Mouse (Mus musculus) common myeloid progenitor, adult 5-6 weeks (primary cell): ENCODE measurements around the gene Rdh9. TPM values are rescaled to one million over a fixed set of nuclear protein-coding genes. Genes with fewer than 3 reads are reported as not detected.

ENCODE experiments used
- ATAC-seq: replicated peaks from 2 replicates; pipeline ENCODE4 v1.8.0; 2016; ENCODE audit warnings: low read depth, mild to moderate bottlenecking, moderate TSS enrichment, inconsistent platforms; ENCODE audit not compliant: poor library complexity, severe bottlenecking
- total RNA-seq: library from RNA; stranded (forward); fragments of 200-1000, 187-1606 nt; gene quantifications from 2 replicates; pipeline ENCODE4 v1.2.3, GENCODE M21; 2017

Rdh9 gene
- total RNA-seq = not detected in 2 replicates

GRCm38 (mm10) chr10:127776011-127776410 is at the start of gene Rdh9:
TSS of gene Rdh9 (plus strand) at chr10:127776386.
- ATAC-seq = no peak

DNA sequence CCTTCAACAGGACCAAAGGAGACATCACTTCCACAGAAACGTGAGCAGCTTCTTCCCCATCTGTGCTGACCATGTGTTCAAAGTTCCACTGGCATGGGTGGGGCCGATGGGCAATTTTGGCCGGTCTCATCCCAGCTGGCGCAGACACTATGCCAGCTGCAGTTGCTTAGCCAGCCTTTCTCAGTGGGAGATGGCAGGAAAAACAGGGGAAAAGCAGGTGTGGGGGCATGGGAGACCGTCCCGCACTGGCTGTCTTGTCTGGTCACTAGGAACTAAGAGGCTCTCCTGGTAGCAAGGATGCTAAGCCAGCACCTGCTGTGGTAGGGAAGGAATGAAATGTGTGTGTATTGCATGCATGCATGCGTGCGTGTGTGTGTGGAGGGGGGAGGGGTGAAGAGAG is 47.7 kb upstream of the Rdh9 start:
- ATAC-seq = no peak

- ATAC-seq = peak; percentile 34
Observed at GRCm38 (mm10) chr10:127730285-127730932, 45.8 kb upstream of the Rdh9 start.

- ATAC-seq = no peak
Observed at GRCm38 (mm10) chr10:127730933-127731310, 45.3 kb upstream of the Rdh9 start.

DNA sequence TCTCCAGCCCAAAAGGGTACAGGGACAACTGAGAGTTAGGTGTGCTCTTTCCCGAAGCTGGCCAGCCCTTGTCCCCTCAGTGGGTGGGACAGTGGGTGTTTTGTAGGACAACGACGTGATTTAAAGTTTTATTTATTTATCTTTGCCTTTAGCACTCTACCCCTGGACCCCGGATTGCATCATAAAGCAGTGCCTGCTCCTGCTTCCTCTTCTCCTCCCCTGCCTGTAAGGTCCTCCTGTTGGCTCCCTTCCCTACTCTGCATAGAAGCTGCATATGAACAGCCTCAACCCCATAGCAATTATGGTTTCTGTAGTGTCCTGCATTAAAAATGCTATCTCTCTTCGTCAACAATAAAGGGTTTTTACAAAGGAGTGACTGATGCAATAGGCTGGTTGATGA is 44.8 kb upstream of the Rdh9 start:
- 0 out of 2 replicates have a peak, but pooled peaks have one; percentile 17 for ATAC-seq

DNA sequence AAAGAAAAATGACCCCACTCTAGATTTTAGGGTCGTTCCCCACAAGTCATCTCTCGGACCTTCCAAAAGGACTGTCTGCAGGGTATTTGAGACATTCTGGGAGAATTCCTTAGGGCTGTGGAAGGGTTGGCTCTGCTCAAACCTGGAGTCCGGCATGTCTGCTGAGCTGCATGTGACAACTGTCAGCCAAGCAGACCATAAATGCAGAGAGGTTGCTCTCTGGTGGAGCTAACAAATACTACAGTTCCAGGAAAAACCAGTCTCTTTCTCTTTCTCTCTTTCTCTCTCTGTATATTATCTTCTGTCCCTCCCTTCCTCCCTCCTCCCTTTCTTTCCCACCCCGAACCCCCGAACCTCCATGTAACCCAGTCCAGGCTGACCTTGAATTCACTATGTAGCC is 41.8 kb upstream of the Rdh9 start:
- ATAC-seq = no peak

DNA sequence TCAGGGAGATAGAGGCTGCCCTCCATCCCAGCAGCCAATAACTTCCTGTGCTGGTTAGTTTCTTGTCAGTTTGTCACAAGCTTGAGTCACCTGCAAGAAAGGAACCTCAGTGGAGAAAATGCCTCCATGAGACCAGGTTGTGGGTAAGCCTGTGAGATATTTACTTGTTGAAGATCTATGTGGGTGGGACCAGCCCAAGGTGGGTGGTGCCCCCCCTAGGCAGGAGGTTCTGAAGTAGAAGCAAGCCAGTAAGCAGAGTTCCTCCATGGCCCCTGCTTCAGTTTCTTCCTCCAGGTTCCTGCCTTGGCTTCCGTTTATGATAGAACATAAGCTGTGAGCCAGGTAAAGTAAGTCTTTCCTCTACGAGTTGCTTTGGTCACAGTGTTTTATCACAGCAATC is 39.9 kb upstream of the Rdh9 start:
- ATAC-seq = no peak

DNA sequence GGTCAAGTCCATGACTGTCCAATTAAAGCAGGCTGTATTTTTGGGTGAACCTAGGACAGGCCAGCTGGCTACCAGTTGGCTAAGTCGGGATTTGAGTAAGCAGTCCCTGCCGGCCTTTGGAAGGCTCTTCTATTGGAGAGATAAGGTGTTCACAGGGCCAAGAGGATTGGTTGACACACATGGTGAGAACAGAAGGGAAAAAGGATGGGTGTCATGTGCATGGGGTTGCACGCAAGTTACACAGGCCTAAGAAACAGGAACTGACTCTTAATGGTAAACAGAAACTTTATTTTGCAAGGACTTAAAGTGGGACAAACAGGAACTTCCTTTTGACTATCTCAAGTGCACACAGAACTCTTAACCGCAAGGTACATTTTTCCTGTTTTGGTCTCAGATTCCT is 39.3 kb upstream of the Rdh9 start:
- ATAC-seq = peak; percentile 55

DNA sequence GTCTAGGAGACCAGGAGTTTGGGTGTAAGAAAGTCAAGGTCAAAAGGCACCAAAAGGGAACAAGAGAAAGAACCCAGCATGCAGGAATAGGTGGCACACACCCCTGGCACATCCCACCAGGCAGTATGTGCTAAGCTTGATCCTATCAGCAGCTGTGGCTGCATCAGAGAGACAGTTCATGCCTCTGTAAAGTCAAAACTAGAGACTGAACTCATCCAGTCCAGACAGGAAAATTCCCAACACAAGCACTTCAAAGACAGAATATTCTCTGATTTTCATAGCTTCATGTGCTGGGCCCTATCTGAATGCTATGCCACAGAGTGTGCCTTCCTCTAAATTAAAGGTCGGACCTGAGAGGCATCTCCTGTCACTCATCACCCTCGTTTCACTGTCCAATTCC is 38.6 kb upstream of the Rdh9 start:
- ATAC-seq = no peak

GRCm38 (mm10) chr10:127738151-127738882 is 37.9 kb upstream of the Rdh9 start:
- no peak for ATAC-seq

DNA sequence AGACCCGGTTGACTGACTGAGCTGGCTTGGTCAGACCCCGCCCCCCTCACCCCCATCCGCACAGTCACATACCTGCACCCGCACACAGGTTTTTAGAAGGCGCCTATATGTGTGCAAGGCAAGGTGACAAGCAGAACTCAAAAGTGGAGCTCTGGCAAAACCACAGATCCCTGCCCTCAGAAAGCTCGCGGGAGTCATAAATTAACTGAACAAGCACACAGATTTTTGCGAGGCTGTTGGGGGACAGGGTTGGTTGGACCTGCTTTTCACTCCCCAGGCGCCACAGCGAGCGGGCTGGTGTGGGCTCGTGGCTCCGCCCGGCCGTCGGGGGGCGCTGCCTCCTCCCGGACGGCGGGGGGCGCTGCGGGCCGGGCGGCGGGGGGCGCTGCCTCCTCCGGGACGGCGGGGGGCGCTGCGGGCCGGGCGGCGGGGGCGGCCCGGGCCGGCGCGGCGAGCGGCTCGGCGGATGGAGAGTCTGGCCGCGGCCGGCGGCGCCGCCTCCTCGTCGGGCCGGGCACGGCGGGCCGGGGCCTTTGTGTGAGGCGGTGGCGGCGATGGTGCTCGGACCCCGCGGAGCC is 37.0 kb upstream of the Rdh9 start, which contains the start of gene Zbtb39:
Gene Zbtb39, plus strand, starts transcription at position 456 of the 578 bp plus-strand sequence.
- ATAC-seq = peak; percentile 53

- no peak for ATAC-seq
Observed at GRCm38 (mm10) chr10:127739661-127740161, 36.5 kb upstream of the Rdh9 start.

DNA sequence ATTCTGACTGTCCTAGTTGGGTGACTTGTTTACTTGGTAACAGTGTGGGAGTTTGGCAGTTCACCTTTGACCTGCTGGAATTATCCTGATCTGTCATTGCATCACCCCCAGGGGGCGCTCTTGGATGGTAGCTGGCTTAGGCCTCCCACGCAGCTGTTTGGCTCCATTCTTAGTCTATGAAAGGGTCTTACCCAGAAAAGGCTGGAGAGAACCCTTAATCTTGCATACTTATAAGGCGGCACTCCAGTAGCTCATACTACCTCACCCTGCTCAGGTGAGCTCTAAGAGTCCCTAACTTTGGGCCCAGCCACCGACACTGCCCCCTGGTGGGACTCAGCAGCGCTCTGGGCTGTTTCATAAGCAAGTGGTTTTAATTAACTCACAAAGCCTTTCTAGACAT is 31.5 kb upstream of the Rdh9 start:
- ATAC-seq = peak; percentile 54

GRCm38 (mm10) chr10:127745886-127746285 is 30.3 kb upstream of the Rdh9 start:
- no peak for ATAC-seq

- ATAC-seq = no peak
Observed at GRCm38 (mm10) chr10:127747254-127747653, 28.9 kb upstream of the Rdh9 start.

- ATAC-seq = no peak
Observed at GRCm38 (mm10) chr10:127748847-127749612, 27.2 kb upstream of the Rdh9 start.

DNA sequence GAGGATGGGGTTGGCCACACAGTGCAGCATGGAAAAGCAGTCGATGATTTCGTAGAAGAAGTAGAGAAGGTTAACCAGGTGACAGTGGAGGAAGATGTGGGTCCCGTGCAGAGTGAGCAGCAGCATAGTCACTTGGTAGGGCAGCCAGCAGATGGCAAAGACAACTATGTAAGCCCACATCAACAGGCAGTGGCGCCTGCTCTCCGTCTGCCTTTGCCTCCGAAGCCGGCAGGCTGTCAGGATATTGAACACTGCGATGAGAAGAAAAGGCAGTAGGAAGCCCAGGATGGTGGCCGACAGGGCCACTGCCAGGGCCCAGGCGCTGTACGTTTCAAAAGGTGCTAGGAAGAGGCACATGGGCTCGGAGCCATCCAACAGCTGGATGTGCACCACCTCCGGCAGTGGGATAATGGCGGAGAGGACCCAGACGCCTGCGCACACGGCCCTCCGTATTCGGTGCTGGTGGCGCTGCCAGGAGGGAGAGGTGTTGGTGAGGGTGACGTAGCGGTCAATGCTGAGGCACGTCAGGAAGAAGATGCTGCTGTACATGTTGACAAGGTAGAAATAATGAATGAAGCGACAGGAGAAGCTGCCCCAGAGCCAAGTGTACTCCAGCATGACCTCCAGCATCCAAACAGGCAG is 25.9 kb upstream of the Rdh9 start:
- no peak for ATAC-seq

GRCm38 (mm10) chr10:127751548-127751947 is 24.6 kb upstream of the Rdh9 start, which contains the start of gene Gpr182:
TSS of gene Gpr182 (minus strand) at chr10:127751732.
- ATAC-seq = peak; percentile 51

DNA sequence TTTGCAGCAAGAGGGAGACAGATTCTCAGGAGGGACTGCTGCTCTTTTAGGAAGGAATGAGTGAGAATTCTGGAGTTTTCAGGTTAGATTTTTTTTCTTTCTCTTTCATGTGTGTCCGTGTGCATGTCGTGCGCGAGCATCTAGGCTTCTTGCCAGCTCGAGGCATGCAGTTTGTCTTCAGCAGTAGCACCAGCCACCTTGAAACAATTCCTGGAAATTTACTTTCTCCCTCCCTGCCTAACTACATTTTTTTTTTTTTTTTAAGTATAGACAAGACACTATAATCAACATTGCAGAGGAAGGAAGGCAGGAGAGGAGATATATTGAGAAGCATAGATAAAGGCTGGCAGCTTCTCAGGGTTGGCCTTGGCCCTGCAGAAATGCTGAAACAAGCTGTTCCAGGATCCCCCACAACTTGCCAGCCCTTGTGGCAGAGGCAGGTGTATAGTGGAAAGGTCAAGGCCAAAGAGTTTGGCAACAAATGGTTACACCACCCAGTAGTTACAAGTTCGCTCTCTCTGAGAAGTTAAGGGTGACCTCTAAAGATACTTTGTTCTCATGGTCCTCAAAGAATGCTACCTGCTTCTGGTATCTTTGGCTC is 21.5 kb upstream of the Rdh9 start:
- ATAC-seq = no peak
